ENCODE assay signal across 24 mouse cellular contexts in genomic region chr6:5159385-5159791, GRCm38 (mm10). TPM values are rescaled to one million over a fixed set of nuclear protein-coding genes. Genes with fewer than 3 reads are reported as not detected.
DNase-seq lines count a peak whose midpoint lies in the region; ATAC-seq and TF ChIP-seq lines count a peak whose summit lies in the region.
"Had no signal": no experiment of that assay in that cellular context is flagged by ENCODE, and none has a peak within 500 bp of the region (broad histone marks: within the 10 kb centered on the region; RNA-seq: fewer than 3 reads in every experiment).

No protein-coding gene starts in this region.

- no peaks in the 10 kb centered on the region for H3K4me1 ChIP-seq in kidney, adult 2 months (ENCODE audit: control insufficient read depth, insufficient read depth, low read length)
- no peaks in the 10 kb centered on the region for H3K4me1 ChIP-seq in lung, embryonic 15.5 days
- no peaks in the 10 kb centered on the region; the same call in 1 of the 2 replicates for H3K4me1 ChIP-seq in heart, embryonic 16.5 days (ENCODE audit: control insufficient read depth, insufficient read depth, low read length)
- H3K4me1 ChIP-seq: forebrain, embryonic 12.5 days; hindbrain, embryonic 15.5 days; limb, embryonic 15.5 days; neural tube, embryonic 13.5 days; stomach, embryonic 15.5 days had no signal

- no peak overlapping the region for H3K27ac ChIP-seq in kidney, adult 2 months (ENCODE audit: insufficient read depth, low read depth, low read length)
- H3K27ac ChIP-seq in lung, embryonic 15.5 days: peak overlapping the region; percentile 5; the same call in 1 of the 2 replicates
- H3K27ac ChIP-seq in heart, embryonic 16.5 days (ENCODE audit: low read length): peak overlapping the region; percentile 41; the same call in 1 of the 2 replicates
- H3K27ac ChIP-seq: forebrain, embryonic 12.5 days; hindbrain, embryonic 15.5 days; limb, embryonic 15.5 days; neural tube, embryonic 13.5 days had no signal

- H3K4me2 ChIP-seq in lung, embryonic 15.5 days: no peak overlapping the region
- no peak overlapping the region for H3K4me2 ChIP-seq in heart, embryonic 16.5 days (ENCODE audit: low read depth, low read length)
- H3K4me2 ChIP-seq: forebrain, embryonic 12.5 days; hindbrain, embryonic 15.5 days; limb, embryonic 15.5 days; midbrain, embryonic 11.5 days; neural tube, embryonic 13.5 days; stomach, embryonic 15.5 days had no signal

- 69% methylated on average over 7 of the region's 7 CpGs for WGBS in kidney, adult 2 months
- WGBS in lung, embryonic 15.5 days: 66% methylated on average over 7 of the region's 7 CpGs
- WGBS in heart, embryonic 16.5 days: 70% methylated on average over 7 of the region's 7 CpGs

- peak; percentile 5 for DNase-seq in kidney, adult 2 months
- no peak for DNase-seq in kidney, adult 9 months
- DNase-seq in lung, postnatal 14 days: no peak
- peak; percentile 15 for DNase-seq in lung, postnatal 36 days
- DNase-seq in adrenal gland, postnatal 14 days: no peak
- DNase-seq: cerebellum, adult 9-11 months; embryo, embryonic 11 days; gastrocnemius, postnatal 14 days; layer of hippocampus, postnatal 36 days had no signal

- H3K9ac ChIP-seq in lung, embryonic 15.5 days: no peak overlapping the region
- H3K9ac ChIP-seq in heart, embryonic 16.5 days (ENCODE audit: low read length): no peak overlapping the region
- H3K9ac ChIP-seq: forebrain, embryonic 12.5 days; hindbrain, embryonic 15.5 days; limb, embryonic 15.5 days; neural tube, embryonic 13.5 days; stomach, embryonic 15.5 days had no signal

- no peaks in the 10 kb centered on the region for H3K27me3 ChIP-seq in kidney, adult 2 months (replicated peaks; ENCODE audit: control insufficient read depth, insufficient read depth, low read length)
- H3K27me3 ChIP-seq in lung, embryonic 15.5 days: no peaks in the 10 kb centered on the region
- no peaks in the 10 kb centered on the region for H3K27me3 ChIP-seq in heart, embryonic 16.5 days (ENCODE audit: control insufficient read depth, insufficient read depth, low read length)
- H3K27me3 ChIP-seq: forebrain, embryonic 12.5 days; hindbrain, embryonic 15.5 days; limb, embryonic 15.5 days; neural tube, embryonic 13.5 days; stomach, embryonic 15.5 days had no signal

- no peak for TF ChIP-seq CTCF in kidney, adult 2 months (conservative IDR thresholded peaks at IDR 0.05; ENCODE audit: insufficient read depth, insufficient read length, low read depth, low read length)

- H3K9me3 ChIP-seq in lung, embryonic 15.5 days: no peaks in the 10 kb centered on the region
- no peaks in the 10 kb centered on the region for H3K9me3 ChIP-seq in heart, embryonic 16.5 days (replicated peaks; ENCODE audit: control insufficient read depth, low read length)
- H3K9me3 ChIP-seq: forebrain, embryonic 12.5 days; hindbrain, embryonic 15.5 days; limb, embryonic 15.5 days; neural tube, embryonic 13.5 days; stomach, embryonic 15.5 days had no signal

- no peaks in the 10 kb centered on the region for H3K36me3 ChIP-seq in kidney, adult 2 months (ENCODE audit: control insufficient read depth, insufficient read depth, low read length)
- H3K36me3 ChIP-seq in lung, embryonic 15.5 days: no peaks in the 10 kb centered on the region
- peaks cover 2% of the 10 kb centered on the region; the same call in 1 of the 2 replicates for H3K36me3 ChIP-seq in heart, embryonic 16.5 days (ENCODE audit: control insufficient read depth, insufficient read depth)
- H3K36me3 ChIP-seq: stomach, embryonic 15.5 days had no signal

- TF ChIP-seq POLR2A in kidney, adult 2 months (IDR thresholded peaks at IDR 0.05; ENCODE audit: low read depth, low read length): no peak

- H3K4me3 ChIP-seq in kidney, adult 2 months (ENCODE audit: insufficient read depth, low read depth, low read length): no peak overlapping the region
- no peak overlapping the region for H3K4me3 ChIP-seq in lung, embryonic 15.5 days
- no peak overlapping the region for H3K4me3 ChIP-seq in heart, embryonic 16.5 days (ENCODE audit: low read length)
- H3K4me3 ChIP-seq: forebrain, embryonic 12.5 days; hindbrain, embryonic 15.5 days; limb, embryonic 15.5 days; neural tube, embryonic 13.5 days; stomach, embryonic 15.5 days had no signal

- ATAC-seq in lung, embryonic 15.5 days (ENCODE audit: borderline replicate concordance, extremely low read depth, low FRiP score, low TSS enrichment): peak; percentile 35; the same call in 1 of the 2 replicates
- ATAC-seq in heart, embryonic 16.5 days (replicated peaks; ENCODE audit: extremely low read depth, insufficient read depth, low FRiP score): 0 out of 2 replicates have a peak, but pooled peaks have one; percentile 19
- ATAC-seq: intestine, embryonic 16.5 days had no signal

RNA-seq across cellular contexts. Expression of gene Pon1, which starts 34.4 kb away (rescaled TPM):
- polyA plus RNA-seq in kidney, adult 2 months (2012; rRNA removed): 0.52 and 1.2 TPM in 2 replicates
- polyA plus RNA-seq in lung, embryonic 15.5 days (2015; fragmentation: Nextera tagmentation; extraction: Ambion mirVana): 0.14 TPM in 1 of 2 replicates, not detected in the other
- 0.10 TPM in 1 of 2 replicates, not detected in the other for polyA plus RNA-seq in heart, embryonic 16.5 days (2015; fragmentation: Nextera tagmentation; extraction: Ambion mirVana)
- total RNA-seq in adrenal gland, postnatal 14 days (2021): 6.8 and 95.2 TPM in 2 replicates
- total RNA-seq: gastrocnemius, postnatal 14 days; layer of hippocampus, adult 18-20 months; layer of hippocampus, postnatal 36 days; left cerebral cortex, postnatal 25 days; MEL; monocyte, adult 5-6 weeks had no signal
- polyA plus RNA-seq: frontal cortex, adult 2 months; intestine, embryonic 16.5 days; neural tube, embryonic 13.5 days; thymus, postnatal 0 days had no signal

Comparison
In these comparisons a context has a peak if more than half of its experiments do, and no peak if none do; other contexts are left out.
1. DNase-seq: peak in kidney, adult 2 months (single experiment) and lung, postnatal 36 days (single experiment); none in kidney, adult 9 months (single experiment), lung, postnatal 14 days (single experiment) and adrenal gland, postnatal 14 days (single experiment).